Mouse (Mus musculus) midbrain, postnatal 0 days (tissue): ENCODE results near the gene Eif4h. TPM values are rescaled to one million over a fixed set of nuclear protein-coding genes. Genes with fewer than 3 reads are reported as not detected.

Source experiments
- ATAC-seq: fragments of 200-750 bp; cut with Nextera tagmentation; 2 replicates; pipeline ENCODE4 v1.8.0; 2017; ENCODE audit warnings: moderate number of reproducible peaks, mild to moderate bottlenecking, moderate TSS enrichment, moderate library complexity; ENCODE audit not compliant: low FRiP score
- DNase-seq: peaks from one replicate; pipeline ENCODE4 v3.0.0-alpha.2; 2015; ENCODE audit warnings: low spot score
- H3K27ac ChIP-seq: fragments of 300-500 bp; sonication (generic); 2 replicates; pipeline ENCODE4 v1.5.1; 2014; ENCODE audit warnings: low read depth, mild to moderate bottlenecking, low read length, mixed read lengths
- H3K27me3 ChIP-seq: fragments of 300-500 bp; sonication (generic); 2 replicates; pipeline ENCODE4 v1.6.1; 2014; ENCODE audit warnings: low read length, control low read depth, mixed read lengths; ENCODE audit not compliant: insufficient read depth
- H3K36me3 ChIP-seq: fragments of 300-500 bp; sonication (generic); 2 replicates; pipeline ENCODE4 v1.6.1; 2014; ENCODE audit warnings: low read length, control low read depth, mixed read lengths; ENCODE audit not compliant: insufficient read depth
- H3K4me1 ChIP-seq: fragments of 300-500 bp; sonication (generic); 2 replicates; pipeline ENCODE4 v1.6.1; 2014; ENCODE audit warnings: mild to moderate bottlenecking, control low read depth, antibody characterized with exemption, low read length, mixed read lengths; ENCODE audit not compliant: insufficient read depth
- H3K4me2 ChIP-seq: fragments of 300-500 bp; sonication (generic); 2 replicates; pipeline ENCODE4 v1.6.1; 2014; ENCODE audit warnings: low read depth, mild to moderate bottlenecking, low read length, mixed read lengths; ENCODE audit not compliant: poor library complexity, severe bottlenecking
- H3K4me3 ChIP-seq: fragments of 300-500 bp; sonication (generic); 2 replicates; pipeline ENCODE4 v1.5.1; 2014; ENCODE audit warnings: low read depth, mild to moderate bottlenecking, low read length, moderate library complexity
- H3K9ac ChIP-seq: fragments of 300-500 bp; sonication (generic); replicated peaks from 2 replicates; pipeline ENCODE4 v1.6.1; 2014; ENCODE audit warnings: mild to moderate bottlenecking, low read length, moderate library complexity, mixed read lengths; ENCODE audit not compliant: poor library complexity, severe bottlenecking
- H3K9me3 ChIP-seq: fragments of 300-500 bp; sonication (generic); 2 replicates; pipeline ENCODE4 v1.6.1; 2016; ENCODE audit warnings: low read length, control low read depth
- CTCF ChIP-seq: IDR thresholded peaks from 2 replicates; pipeline ENCODE4 v1.5.1; 2016; ENCODE audit warnings: antibody characterized with exemption, mild to moderate bottlenecking
- WGBS: fragments of 180-500 bp; shearing (Covaris S2); extraction: QIAGEN DNeasy Blood & Tissue Kit; methylation state at CpG from one replicate; pipeline ENCODE4 v1.1.7; 2014; 5-methylcytosine and 5-hydroxymethylcytosine counted together
- polyA plus RNA-seq: library from polyadenylated mRNA; unstranded; fragments of >200 nt; fragmentation: Nextera tagmentation; extraction: Ambion mirVana; gene quantifications from 2 replicates; pipeline ENCODE4 v1.2.1, GENCODE M21; 2015
- total RNA-seq: library from RNA; depleted of rRNA; stranded (reverse); fragments of >200 nt; gene quantifications from 2 replicates; pipeline ENCODE4 v1.2.3, GENCODE M21; 2014

Eif4h gene
- total and polyA plus RNA-seq, 2 experiments from 2014 or later: 302 to 435 TPM

DNA sequence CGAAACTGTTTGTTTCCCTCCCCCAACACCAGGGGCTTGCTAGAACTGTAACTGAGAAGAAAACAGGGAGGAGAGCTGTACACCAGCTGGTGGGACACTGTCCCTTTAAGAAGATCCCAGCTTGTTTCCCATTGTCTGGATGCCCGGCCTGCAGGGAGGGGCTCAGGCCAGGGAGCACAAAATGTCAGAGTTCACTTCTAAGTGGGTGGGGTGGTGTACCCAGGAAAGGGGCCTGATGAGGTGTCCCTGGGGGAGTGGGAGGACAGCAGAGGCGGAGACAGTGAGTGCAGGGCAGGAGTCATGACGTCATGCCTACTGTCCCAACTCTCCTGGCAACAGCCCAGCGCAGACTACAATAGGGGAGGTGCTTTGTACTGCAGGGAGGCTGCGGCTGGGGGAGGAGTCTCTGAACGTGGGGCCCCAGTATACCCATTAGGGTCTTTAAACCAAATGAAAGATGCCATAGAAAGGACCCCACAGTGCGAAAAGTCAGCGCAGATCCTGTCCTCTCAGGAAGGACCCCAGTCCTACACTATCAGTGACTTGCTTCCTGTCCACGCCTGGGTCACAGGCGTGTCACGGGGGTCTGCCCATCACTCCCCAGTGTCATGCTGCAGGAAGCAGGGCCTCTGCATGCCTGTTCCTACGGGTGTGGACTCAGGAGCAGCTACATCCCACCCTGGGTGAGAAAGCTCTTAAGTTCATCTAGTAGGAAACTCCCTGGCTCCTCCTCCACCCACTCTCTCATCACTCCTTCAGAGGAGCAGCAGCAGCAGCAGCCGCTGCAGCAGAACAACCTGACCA lies 36.9 kb upstream of the Eif4h start:
- no peak for TF ChIP-seq CTCF
- Histone ChIP-seq H3K36me3 (peaks cover 26% of the 10 kb centered on the region), H3K27me3 (no peaks in the 10 kb centered on the region), H3K9me3 (no peaks in the 10 kb centered on the region), H3K4me3 (peak overlapping the region; percentile 16; the same call in 1 of the 2 replicates), H3K4me1 (0 out of 2 replicates have a peak, but pooled peaks cover 4% of the 10 kb centered on the region), H3K9ac (peak overlapping the region; percentile 46), H3K4me2 (peak overlapping the region; percentile 41), H3K27ac (peak overlapping the region; percentile 57)
- DNase-seq: peak; percentile 77
- WGBS: 2% methylated on average over 14 of the region's 14 CpGs
- ATAC-seq: peak; percentile 53; the same call in 1 of the 2 replicates

DNA sequence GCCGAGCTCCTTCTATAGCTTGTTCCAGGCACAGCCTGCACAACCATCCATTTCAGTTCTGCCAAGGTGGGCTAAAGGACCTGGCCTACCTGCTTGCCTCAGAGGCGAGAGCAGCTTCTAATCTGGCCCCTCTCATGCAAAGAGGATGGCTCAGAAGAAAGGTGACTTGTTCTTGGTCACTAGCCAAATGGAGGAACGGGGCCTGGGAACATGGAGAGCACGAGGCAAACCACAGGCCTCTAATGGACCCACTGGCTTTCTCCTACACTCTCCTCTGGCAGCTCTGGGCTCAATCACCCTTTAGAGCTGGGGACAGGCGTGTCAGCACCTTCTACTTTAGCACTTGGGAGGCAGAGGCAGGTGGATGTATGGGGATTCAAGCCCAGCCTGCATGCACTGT lies 35.7 kb upstream of the Eif4h start:
- DNase-seq (no peak), ATAC-seq (no peak)
- Histone ChIP-seq H3K27ac (no peak overlapping the region), H3K36me3 (peaks cover 29% of the 10 kb centered on the region), H3K9ac (0 out of 2 replicates have a peak overlapping the region, but pooled peaks have one; percentile 46), H3K4me1 (0 out of 2 replicates have a peak, but pooled peaks cover 4% of the 10 kb centered on the region), H3K9me3 (no peaks in the 10 kb centered on the region), H3K27me3 (no peaks in the 10 kb centered on the region), H3K4me3 (no peak overlapping the region), H3K4me2 (no peak overlapping the region)
- TF ChIP-seq CTCF: no peak
- 61% methylated on average over 5 of the region's 5 CpGs for WGBS

DNA sequence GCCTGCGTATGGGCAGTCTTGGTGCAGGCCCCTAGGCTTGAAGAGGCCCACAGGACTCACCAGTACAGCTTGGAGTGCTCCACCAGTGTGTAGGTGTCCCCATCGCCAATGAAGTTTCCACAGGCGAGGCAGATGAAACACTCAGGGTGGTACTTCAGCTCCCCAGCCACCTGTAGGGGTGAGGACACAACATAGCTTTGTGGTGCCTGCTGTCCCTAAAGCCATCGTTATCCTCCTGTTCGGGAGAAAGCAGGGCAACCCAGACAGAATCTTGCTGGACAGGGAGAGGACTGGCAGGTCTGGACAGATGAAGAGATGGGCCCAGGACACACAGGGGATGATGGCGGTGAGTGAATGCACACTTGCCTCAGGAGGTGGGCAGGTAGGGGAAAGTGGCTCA lies 33.3 kb upstream of the Eif4h start:
- Histone ChIP-seq H3K9me3 (no peaks in the 10 kb centered on the region), H3K4me3 (no peak overlapping the region), H3K4me2 (no peak overlapping the region), H3K9ac (no peak overlapping the region), H3K36me3 (peaks cover 42% of the 10 kb centered on the region), H3K27me3 (no peaks in the 10 kb centered on the region), H3K4me1 (0 out of 2 replicates have a peak, but pooled peaks cover 4% of the 10 kb centered on the region), H3K27ac (no peak overlapping the region)
- ATAC-seq (no peak), DNase-seq (no peak)
- WGBS: 93% methylated on average over 6 of the region's 6 CpGs
- TF ChIP-seq CTCF: no peak

DNA sequence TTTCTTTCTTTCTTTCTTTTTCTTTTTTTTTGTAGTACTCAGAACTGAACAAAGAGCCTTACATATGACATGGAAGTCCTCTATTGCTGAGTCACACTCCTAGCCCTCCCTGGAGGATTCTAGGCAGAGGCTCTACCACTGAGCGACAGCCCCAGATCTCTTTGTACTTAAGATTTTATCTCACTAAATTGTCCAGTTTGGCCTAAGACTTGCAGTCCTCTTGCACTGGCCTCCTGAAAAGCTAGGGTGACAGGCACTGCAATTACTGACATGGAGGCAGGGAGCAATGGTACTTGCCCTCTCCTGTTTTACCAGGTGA lies 32.9 kb upstream of the Eif4h start:
- no peak overlapping the region for H3K4me2 ChIP-seq
- no peaks in the 10 kb centered on the region for H3K9me3 ChIP-seq
- TF ChIP-seq CTCF: no peak
- no peak overlapping the region for H3K4me3 ChIP-seq
- WGBS: 67% methylated on average over 1 of the region's 1 CpGs
- no peaks in the 10 kb centered on the region for H3K27me3 ChIP-seq
- DNase-seq: no peak
- 0 out of 2 replicates have a peak, but pooled peaks cover 4% of the 10 kb centered on the region for H3K4me1 ChIP-seq
- H3K9ac ChIP-seq: no peak overlapping the region
- H3K36me3 ChIP-seq: peaks cover 47% of the 10 kb centered on the region
- no peak for ATAC-seq
- no peak overlapping the region for H3K27ac ChIP-seq

DNA sequence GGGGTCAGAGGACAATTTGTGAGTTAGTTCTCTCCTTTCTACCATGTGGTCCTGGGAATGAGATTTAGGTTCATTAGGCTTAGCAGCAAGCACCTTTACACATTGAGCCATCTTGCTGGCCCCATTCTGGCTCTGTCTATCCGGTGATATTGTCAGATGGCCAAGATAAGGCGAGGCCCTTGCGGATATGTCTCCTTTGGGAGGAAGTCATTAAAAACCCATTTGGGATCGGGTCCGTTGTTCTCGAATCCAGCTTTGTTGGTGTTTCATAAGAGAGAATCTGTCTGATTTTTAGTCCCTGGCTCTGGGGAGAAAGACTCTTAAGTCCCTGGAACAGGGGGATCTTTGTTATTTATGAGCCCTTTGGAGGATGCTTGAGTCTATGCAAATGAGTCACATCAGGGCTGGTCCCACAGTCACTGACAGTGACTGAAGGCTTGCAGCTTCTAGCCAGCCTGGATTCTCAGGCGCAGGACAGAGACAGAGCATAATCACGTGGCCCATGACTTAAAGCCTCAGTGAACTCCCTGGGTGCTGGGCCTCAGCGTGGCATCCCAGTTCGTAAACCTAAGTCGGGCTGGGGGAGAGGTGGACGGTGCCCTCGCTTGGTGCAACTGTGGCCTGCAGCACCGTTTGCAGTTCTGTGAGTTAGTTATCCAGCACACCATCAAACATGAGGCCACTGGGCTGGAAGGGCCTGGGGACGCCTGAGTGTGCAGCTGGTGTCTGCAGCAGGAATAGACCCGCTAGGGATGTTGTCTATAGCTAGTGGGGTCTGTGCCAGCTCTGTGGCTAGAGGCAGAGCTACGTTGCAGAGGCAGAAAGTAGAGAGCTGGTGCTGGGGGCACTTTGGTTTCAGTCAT lies 32.3 kb upstream of the Eif4h start:
- WGBS: 44% methylated on average over 17 of the region's 17 CpGs
- no peak overlapping the region for H3K27ac ChIP-seq

More for the DNA sequence above, 32.3 kb upstream of the Eif4h start:
- peak; percentile 53 for DNase-seq
- Histone ChIP-seq H3K4me3 (no peak overlapping the region), H3K27me3 (no peaks in the 10 kb centered on the region), H3K9ac (no peak overlapping the region), H3K9me3 (no peaks in the 10 kb centered on the region), H3K4me2 (no peak overlapping the region), H3K36me3 (peaks cover 50% of the 10 kb centered on the region), H3K4me1 (0 out of 2 replicates have a peak, but pooled peaks cover 4% of the 10 kb centered on the region)
- ATAC-seq: no peak
- TF ChIP-seq CTCF: no peak
